Mouse (Mus musculus) neural tube, embryonic 15.5 days (tissue): ENCODE data around the gene Gm14692. TPM values are rescaled to one million over a fixed set of nuclear protein-coding genes. Genes with fewer than 3 reads are reported as not detected.
"Not testable (repeated sequence)": the region's sequence is repeated elsewhere in the genome, so short reads cannot be mapped to it uniquely, and the experiment has no call there.

ENCODE experiments used
- ATAC-seq: fragments of 200-750 bp; cut with Nextera tagmentation; 2 replicates; pipeline ENCODE4 v1.8.0; 2017; ENCODE audit warnings: mild to moderate bottlenecking, moderate TSS enrichment, moderate library complexity; ENCODE audit not compliant: low FRiP score
- H3K27ac ChIP-seq: fragments of 300-500 bp; sonication (generic); replicated peaks from 2 replicates; pipeline ENCODE4 v1.5.1; 2015; ENCODE audit warnings: mild to moderate bottlenecking, inconsistent platforms
- H3K27me3 ChIP-seq: fragments of 300-500 bp; sonication (generic); replicated peaks from 2 replicates; pipeline ENCODE4 v1.6.1; 2015; ENCODE audit warnings: inconsistent platforms
- H3K36me3 ChIP-seq: fragments of 300-500 bp; sonication (generic); 2 replicates; pipeline ENCODE4 v1.6.1; 2015; ENCODE audit warnings: inconsistent platforms
- H3K4me1 ChIP-seq: fragments of 300-500 bp; sonication (generic); 2 replicates; pipeline ENCODE4 v1.6.1; 2015; ENCODE audit warnings: inconsistent platforms
- H3K4me2 ChIP-seq: fragments of 300-500 bp; sonication (generic); 2 replicates; pipeline ENCODE4 v1.6.1; 2015; ENCODE audit warnings: inconsistent platforms, mild to moderate bottlenecking, moderate library complexity
- H3K4me3 ChIP-seq: fragments of 300-500 bp; sonication (generic); replicated peaks from 2 replicates; pipeline ENCODE4 v1.5.1; 2015; ENCODE audit warnings: mild to moderate bottlenecking, inconsistent platforms
- H3K9ac ChIP-seq: fragments of 300-500 bp; sonication (generic); replicated peaks from 2 replicates; pipeline ENCODE4 v1.6.1; 2015; ENCODE audit warnings: mild to moderate bottlenecking, inconsistent platforms
- H3K9me3 ChIP-seq: fragments of 300-500 bp; sonication (generic); replicated peaks from 2 replicates; pipeline ENCODE4 v1.6.1; 2016; ENCODE audit warnings: inconsistent platforms
- WGBS: fragments of 180-500 bp; shearing (Covaris S2); methylation state at CpG from one replicate; pipeline ENCODE4 v1.1.7; 2015; ENCODE audit warnings: mixed read lengths; 5-methylcytosine and 5-hydroxymethylcytosine counted together
- polyA plus RNA-seq: library from polyadenylated mRNA; unstranded; fragments of >200 nt; fragmentation: Nextera tagmentation; extraction: Ambion mirVana; gene quantifications from 2 replicates; pipeline ENCODE4 v1.2.1, GENCODE M21; 2015

The Gm14692 gene
- not detected in 2 replicates for polyA plus RNA-seq

GRCm38 (mm10) chrX:67695398-67695797, at the start of gene Gm14692:
TSS of gene Gm14692 (plus strand) at chrX:67695698.
- not testable (repeated sequence) for H3K27ac ChIP-seq, H3K36me3 ChIP-seq, H3K27me3 ChIP-seq, H3K9me3 ChIP-seq, ATAC-seq, H3K4me2 ChIP-seq, H3K4me3 ChIP-seq, H3K4me1 ChIP-seq, H3K9ac ChIP-seq
- no CpG with 5 or more reads among the region's 10 CpGs for WGBS

DNA sequence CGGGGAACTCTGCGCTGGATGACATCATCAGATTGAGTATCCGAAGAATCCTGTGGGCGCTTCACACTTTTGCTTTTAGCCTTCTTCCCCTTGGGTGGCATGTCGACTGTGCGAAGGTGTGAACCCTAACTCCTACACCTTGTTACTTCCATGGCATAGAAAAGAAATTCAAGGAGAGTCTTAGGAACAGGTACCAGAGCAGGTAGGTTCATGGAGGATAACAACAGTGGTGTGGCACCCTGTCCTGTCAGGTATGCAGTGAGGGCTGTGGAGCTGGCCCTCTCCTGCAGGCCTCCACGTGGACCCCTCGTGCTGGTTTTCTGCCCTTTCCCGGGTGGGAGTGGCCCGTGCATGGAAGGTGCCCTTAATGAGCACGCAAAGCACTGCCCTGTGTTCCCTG, 2.0 kb upstream of the Gm14692 start, which contains the start of gene Gm1140:
Gene Gm1140, minus strand, starts transcription at position 101 of the 400 bp plus-strand sequence.
- not testable (repeated sequence) for H3K4me2 ChIP-seq, H3K4me1 ChIP-seq, H3K4me3 ChIP-seq, H3K27ac ChIP-seq, ATAC-seq, H3K9me3 ChIP-seq, H3K36me3 ChIP-seq, H3K9ac ChIP-seq, H3K27me3 ChIP-seq
- 92% methylated on average over 5 of the region's 11 CpGs for WGBS

Other genes with a start within 250 kb of the Gm14692 start
- gene Gm1140, start 2.1 kb upstream of the Gm14692 start, polyA plus RNA-seq, result not detected in 2 replicates
- gene 4933436I01Rik, start 225.8 kb downstream of the Gm14692 start, polyA plus RNA-seq, result not detected in 2 replicates